Mouse (Mus musculus) gonadal fat pad, adult 2 months (tissue): ENCODE data around the gene Psma2. TPM values are rescaled to one million over a fixed set of nuclear protein-coding genes. Genes with fewer than 3 reads are reported as not detected.

Experiments
- DNase-seq: peaks from one replicate; pipeline ENCODE4 v3.0.0-alpha.2; 2012; ENCODE audit warnings: low read depth
- polyA plus RNA-seq: library from polyadenylated mRNA; depleted of rRNA; stranded (reverse); fragments of >200 nt; gene quantifications from 2 replicates; pipeline ENCODE4 v1.2.3, GENCODE M21; 2012; rRNA removed

The Psma2 gene
- 46.5 and 49.2 TPM in 2 replicates for polyA plus RNA-seq

- DNase-seq = peak; percentile 83
These were observed at the start of gene Psma2, which contains the start of gene Mrpl32 for GRCm38 (mm10) chr13:14612926-14613529. Gene Psma2 (plus strand): TSS chr13:14613240. Gene Mrpl32 (minus strand): TSS chr13:14613165.

DNA sequence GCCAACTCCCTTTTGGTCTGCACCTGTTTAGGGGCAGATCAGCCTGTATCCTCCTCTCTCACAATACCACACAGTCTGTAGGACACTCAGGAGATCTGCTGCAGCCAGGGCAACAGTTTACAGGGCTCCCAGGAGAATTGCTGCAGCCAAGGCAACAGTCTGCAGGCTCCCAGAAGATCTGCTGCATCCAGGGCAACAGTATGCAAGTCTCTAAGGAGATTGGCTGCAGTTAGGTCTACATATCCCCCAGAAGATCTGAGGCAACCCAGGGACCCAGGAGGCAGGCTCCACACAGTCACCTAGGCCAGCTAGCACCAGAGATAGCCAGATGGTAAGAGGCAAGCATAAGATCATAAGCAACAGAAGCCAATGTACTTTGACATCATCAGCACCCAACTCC is 38.9 kb upstream of the Psma2 start:
- DNase-seq = no peak

DNA sequence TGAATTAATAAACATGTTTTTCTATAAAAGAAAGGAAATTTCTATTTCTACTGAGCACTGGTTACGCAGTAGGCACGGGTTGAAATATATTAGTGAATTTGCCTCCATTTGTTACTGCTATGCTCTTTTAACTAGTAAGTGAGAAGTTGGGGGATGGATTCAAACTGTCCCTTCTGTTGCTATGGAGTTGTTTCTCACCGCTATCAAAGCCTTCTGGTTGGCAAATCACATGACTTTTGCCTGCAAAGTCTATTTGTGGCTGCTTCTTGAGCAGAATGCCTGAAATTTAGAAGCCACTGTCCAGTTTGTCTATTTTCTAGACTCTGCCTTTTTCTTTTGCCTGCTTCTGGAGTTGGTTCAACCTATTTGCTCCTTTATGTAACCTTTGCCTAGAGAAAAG is 32.6 kb upstream of the Psma2 start:
- DNase-seq = no peak

GRCm38 (mm10) chr13:14602744-14603143 is 10.3 kb upstream of the Psma2 start:
- no peak for DNase-seq

- DNase-seq = no peak
These were observed 5.4 kb upstream of the Psma2 start for GRCm38 (mm10) chr13:14607616-14608015.

DNA sequence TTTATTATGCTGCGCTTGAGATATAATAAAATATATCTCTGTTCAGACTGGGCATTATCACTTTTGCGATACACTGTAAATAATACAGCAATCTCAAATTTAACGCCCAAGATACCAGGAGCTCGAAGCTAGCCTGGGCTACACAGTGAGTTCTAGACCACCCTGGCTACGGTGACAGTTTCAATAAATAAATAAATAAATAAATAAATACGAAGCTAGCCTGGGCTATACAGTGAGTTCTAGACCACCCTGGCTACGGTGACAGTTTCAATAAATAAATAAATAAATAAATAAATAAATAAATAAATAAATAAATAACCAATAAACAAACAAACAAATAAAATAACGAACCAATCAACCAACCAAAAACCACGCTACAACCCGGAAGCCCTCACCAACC is 577 bp upstream of the Psma2 start:
- no peak for DNase-seq

DNA sequence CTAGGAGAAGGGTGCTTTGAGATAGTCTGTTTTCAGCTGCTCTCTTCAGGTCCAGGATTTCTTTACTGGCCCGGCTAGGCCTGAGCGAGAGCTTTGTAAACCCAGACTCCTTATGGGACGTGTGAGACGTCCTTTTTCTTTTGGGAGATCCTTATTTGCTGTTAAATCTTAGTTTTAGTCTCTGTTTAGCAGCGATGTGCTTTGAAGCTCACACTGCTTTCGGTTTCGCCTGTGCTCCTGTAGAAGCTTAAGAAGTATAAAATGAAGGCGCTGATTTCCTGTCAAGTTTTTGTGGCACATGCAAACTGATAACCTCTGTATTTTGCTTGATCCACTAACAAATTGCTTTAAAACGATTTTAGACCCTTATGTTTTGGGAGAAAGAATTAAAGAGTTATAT is 513 bp downstream of the Psma2 start:
- no peak for DNase-seq

GRCm38 (mm10) chr13:14618724-14619123 is 5.7 kb downstream of the Psma2 start:
- no peak for DNase-seq

- peak; percentile 70 for DNase-seq
These were observed 16.9 kb downstream of the Psma2 start, which contains the start of gene AW209491 for GRCm38 (mm10) chr13:14629726-14630641. Gene AW209491 (plus strand): TSS chr13:14630154.

DNA sequence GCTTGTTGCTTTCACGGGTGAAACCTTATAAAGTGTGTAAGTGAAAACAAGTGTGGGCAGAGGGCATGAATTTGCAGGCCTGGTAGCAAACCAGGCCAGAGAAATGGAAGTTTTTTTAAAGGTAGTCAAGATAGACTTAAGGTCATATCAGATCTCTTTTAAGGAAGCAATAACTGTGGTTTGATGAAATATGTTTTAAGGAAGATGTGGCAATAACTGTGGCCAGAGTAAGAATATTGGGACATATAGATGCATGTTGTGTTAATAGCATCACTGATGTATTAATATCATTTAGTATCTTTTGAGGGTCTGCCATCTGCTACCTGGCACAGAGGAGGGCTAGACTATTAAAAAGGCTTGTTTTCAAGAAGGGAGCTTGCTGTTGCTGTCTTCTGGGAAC is 27.0 kb downstream of the Psma2 start:
- DNase-seq = no peak

DNA sequence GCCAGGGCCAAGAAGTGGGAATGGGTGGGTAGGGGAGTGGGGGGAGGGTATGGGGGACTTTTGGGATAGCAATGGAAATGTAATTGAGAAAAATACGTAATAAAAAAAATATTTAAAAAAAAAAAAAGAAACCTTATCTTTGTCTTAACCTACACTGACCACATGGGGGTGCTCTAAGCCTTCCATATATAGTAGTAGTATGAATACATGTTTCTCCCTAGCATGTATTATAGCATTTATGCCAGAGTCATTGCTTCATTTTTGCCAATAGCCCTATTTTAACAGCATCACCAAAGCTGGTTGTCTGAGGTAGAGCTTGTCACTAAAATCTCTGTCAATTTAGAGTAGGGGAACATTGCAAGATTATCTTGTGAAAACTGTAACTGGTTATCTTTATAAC is 36.3 kb downstream of the Psma2 start:
- DNase-seq = no peak

GRCm38 (mm10) chr13:14667107-14667506 is 54.1 kb downstream of the Psma2 start:
- no peak for DNase-seq

DNA sequence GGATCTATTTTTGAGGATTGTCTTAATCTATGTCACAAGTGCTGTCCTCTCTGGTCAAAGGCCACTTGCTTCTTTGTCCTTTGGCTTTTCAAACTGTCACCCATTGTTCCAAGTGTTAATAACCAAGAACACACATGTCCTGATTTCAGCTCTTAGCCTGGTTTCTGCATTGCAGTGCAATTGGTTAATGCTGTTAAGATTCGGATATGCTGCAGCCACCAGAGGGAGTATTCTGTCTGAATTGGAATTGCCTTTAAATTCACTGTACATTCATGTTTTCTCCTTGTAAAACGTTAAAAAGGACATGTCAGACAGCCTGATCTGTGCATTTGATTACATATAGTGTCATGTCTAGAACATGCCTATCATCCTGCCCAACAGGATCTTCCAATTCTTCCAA is 57.3 kb downstream of the Psma2 start:
- no peak for DNase-seq

GRCm38 (mm10) chr13:14688955-14689354 is 75.9 kb downstream of the Psma2 start:
- DNase-seq = no peak

- DNase-seq = no peak
These were observed 103.8 kb downstream of the Psma2 start for GRCm38 (mm10) chr13:14716801-14717200.

DNA sequence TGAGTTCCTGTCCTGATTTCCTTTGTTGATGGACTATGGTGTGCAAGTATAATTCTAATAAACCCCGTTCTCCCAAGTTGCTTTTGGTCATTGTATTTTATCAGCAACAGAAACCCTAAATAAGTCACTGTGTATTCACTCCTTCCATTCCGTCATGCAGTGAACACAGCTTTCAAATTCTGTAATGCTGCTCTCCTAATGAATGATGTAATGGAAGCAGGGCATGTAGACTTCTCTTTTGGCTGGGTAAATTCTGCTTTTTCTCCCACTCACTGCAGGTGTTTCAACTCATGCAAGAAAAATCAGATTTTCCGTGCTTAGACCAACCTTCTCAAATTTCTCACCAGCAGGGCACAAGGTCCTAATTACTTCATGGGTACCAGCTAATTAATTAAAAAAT is 104.7 kb downstream of the Psma2 start:
- DNase-seq = no peak

Other genes with a start within 250 kb of the Psma2 start
- gene Hecw1, start 90.0 kb upstream of the Psma2 start, polyA plus RNA-seq = 0.03 and 0.06 TPM in 2 replicates
- 8.1 and 9.3 TPM in 2 replicates for gene Mrpl32, start 75 bp upstream of the Psma2 start, polyA plus RNA-seq
- gene AW209491, start 16.9 kb downstream of the Psma2 start, polyA plus RNA-seq = 8.5 and 9.2 TPM in 2 replicates